Mouse (Mus musculus) kidney, embryonic 14.5 days (tissue): ENCODE data around the gene Glud1. TPM values are rescaled to one million over a fixed set of nuclear protein-coding genes. Genes with fewer than 3 reads are reported as not detected.

Experiments
- ATAC-seq: fragments of 200-750 bp; cut with Nextera tagmentation; 2 replicates; pipeline ENCODE4 v1.8.0; 2017; ENCODE audit warnings: moderate number of reproducible peaks, mild to moderate bottlenecking, moderate TSS enrichment, moderate library complexity; ENCODE audit not compliant: low FRiP score, low TSS enrichment
- H3K27ac ChIP-seq: fragments of 300-500 bp; sonication (generic); 2 replicates; pipeline ENCODE4 v1.5.1; 2014; ENCODE audit warnings: low read depth, mild to moderate bottlenecking, low read length, moderate library complexity, mixed read lengths
- H3K27me3 ChIP-seq: fragments of 300-500 bp; sonication (generic); 2 replicates; pipeline ENCODE4 v1.6.1; 2014; ENCODE audit warnings: mild to moderate bottlenecking, low read length; ENCODE audit not compliant: control insufficient read depth, insufficient read depth
- H3K36me3 ChIP-seq: fragments of 300-500 bp; sonication (generic); 2 replicates; pipeline ENCODE4 v1.6.1; 2014; ENCODE audit warnings: low read length, mixed read lengths; ENCODE audit not compliant: control insufficient read depth, insufficient read depth
- H3K4me1 ChIP-seq: fragments of 300-500 bp; sonication (generic); 2 replicates; pipeline ENCODE4 v1.6.1; 2014; ENCODE audit warnings: low read length, mixed read lengths; ENCODE audit not compliant: control insufficient read depth, insufficient read depth
- H3K4me2 ChIP-seq: fragments of 300-500 bp; sonication (generic); replicated peaks from 2 replicates; pipeline ENCODE4 v1.6.1; 2014; ENCODE audit warnings: low read depth, mild to moderate bottlenecking, low read length
- H3K4me3 ChIP-seq: fragments of 300-500 bp; sonication (generic); 2 replicates; pipeline ENCODE4 v1.5.1; 2014; ENCODE audit warnings: mild to moderate bottlenecking, low read length
- H3K9ac ChIP-seq: fragments of 300-500 bp; sonication (generic); 2 replicates; pipeline ENCODE4 v1.6.1; 2014; ENCODE audit warnings: low read depth, mild to moderate bottlenecking, low read length, moderate library complexity
- H3K9me3 ChIP-seq: fragments of 300-500 bp; sonication (generic); 2 replicates; pipeline ENCODE4 v1.6.1; 2016; ENCODE audit warnings: low read length; ENCODE audit not compliant: control insufficient read depth
- WGBS: fragments of 180-500 bp; shearing (Covaris S2); extraction: QIAGEN DNeasy Blood & Tissue Kit; methylation state at CpG from one replicate; pipeline ENCODE4 v1.1.7; 2014; 5-methylcytosine and 5-hydroxymethylcytosine counted together
- polyA plus RNA-seq: library from polyadenylated mRNA; unstranded; fragments of >200 nt; fragmentation: Nextera tagmentation; extraction: Ambion mirVana; gene quantifications from 2 replicates; pipeline ENCODE4 v1.2.1, GENCODE M21; 2014

The Glud1 gene
- 77.3 and 112 TPM in 2 replicates for polyA plus RNA-seq

DNA sequence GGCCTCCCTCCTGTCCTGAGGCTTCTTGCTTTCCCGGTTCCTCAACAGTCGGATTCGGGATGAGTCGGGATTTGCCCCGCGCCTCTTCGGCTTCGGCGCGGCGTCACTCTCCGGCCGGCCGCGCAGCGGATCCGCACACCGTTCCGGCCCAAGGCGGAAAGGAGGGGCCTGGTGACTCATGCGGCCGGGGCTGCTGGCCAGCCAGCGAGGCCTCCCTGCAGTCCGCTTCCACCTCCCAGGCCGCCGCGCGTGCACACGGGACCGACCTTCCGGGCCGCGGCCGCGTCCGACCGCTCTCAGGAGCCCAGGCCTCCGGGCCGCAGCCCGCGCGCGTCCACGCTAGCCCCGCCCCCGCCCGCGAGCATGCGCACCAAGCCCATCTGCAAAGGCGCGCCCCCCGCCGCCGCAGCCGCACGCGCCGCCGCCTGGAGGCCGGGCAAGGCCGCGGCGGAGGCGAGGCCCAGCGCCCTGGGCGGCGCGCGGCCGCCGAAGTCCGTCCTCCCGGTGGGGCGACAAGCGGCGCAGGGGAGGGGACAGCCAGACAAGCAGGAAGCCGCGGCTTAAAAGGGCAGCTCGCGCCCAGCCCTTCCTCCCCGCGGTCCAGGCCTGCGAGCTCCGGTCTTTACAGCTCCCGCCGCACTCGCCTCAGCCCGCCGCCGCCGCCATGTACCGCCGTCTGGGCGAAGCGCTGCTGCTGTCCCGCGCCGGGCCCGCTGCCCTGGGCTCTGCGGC is at the start of gene Glud1, which contains the start of gene Shld2:
Gene Glud1, plus strand, starts transcription at position 494 of the 732 bp plus-strand sequence.
Gene Shld2, minus strand, starts transcription at position 260 of the 732 bp plus-strand sequence.
- WGBS = 1% methylated on average over 86 of the region's 100 CpGs
- peak; percentile 98 for ATAC-seq
- peak within 1 kb of the TSS; percentile 94 for H3K27ac ChIP-seq
- peak within 1 kb of the TSS; percentile 94 for H3K4me3 ChIP-seq
- peak within 1 kb of the TSS; percentile 71 for H3K4me2 ChIP-seq
- H3K4me1 ChIP-seq = peaks cover 12% of the 10 kb centered on the region; the same call in 1 of the 2 replicates
- peak within 1 kb of the TSS; percentile 92 for H3K9ac ChIP-seq
- H3K9me3 ChIP-seq = no peaks in the 10 kb centered on the region
- no peaks in the 10 kb centered on the region for H3K27me3 ChIP-seq
- H3K36me3 ChIP-seq = no peaks in the 10 kb centered on the region

DNA sequence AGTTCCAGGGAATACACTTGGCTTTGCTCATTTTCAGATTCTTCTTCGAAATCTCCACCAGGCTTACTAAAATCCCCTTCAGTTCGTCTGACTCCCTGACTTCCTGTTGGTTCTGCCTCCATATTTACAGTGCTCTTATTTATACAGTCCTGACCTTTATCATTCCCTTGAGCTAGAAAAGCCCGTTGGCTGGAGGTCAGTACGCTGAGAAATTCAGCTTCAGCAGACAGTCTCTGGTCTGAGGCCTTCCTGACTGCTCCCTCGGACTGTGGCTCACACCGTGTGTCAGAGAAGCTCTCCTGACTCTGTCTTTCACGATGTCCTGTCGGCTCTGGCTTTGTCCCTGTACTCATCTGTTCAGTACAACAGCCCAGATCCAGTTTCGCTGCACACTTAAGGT is 42.5 kb upstream of the Glud1 start:
- Histone ChIP-seq H3K4me2 (no peak overlapping the region), H3K4me1 (no peaks in the 10 kb centered on the region), H3K27me3 (no peaks in the 10 kb centered on the region), H3K36me3 (no peaks in the 10 kb centered on the region), H3K4me3 (no peak overlapping the region), H3K9ac (no peak overlapping the region), H3K9me3 (no peaks in the 10 kb centered on the region), H3K27ac (no peak overlapping the region)
- WGBS = 39% methylated on average over 9 of the region's 9 CpGs
- ATAC-seq = no peak

DNA sequence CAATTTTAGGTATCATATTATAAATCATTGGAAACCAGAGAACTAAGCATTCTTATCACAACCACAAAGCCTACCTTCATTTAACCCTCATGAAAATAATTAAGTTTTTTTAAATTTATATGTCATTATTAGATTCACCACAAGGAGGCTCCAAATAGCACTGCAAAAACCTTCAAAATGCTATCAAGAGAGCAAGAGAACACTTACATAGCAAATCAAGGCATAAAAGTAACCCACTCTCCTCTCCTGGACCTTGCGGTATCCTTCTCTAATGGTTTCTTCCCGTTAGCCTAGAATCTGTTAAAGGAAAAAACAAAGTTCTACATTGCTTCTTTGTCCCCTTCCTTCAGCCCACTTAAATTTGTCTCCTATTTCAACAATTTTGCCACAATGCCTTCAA is 37.2 kb upstream of the Glud1 start:
- H3K27me3 ChIP-seq = no peaks in the 10 kb centered on the region
- whole genome bisulfite sequencing = 61% methylated on average over 2 of the region's 2 CpGs
- no peaks in the 10 kb centered on the region for H3K36me3 ChIP-seq

GRCm38 (mm10) chr14:34274141-34274540 is 36.4 kb upstream of the Glud1 start:
- Histone ChIP-seq H3K9ac (no peak overlapping the region), H3K36me3 (no peaks in the 10 kb centered on the region)
- ATAC-seq = no peak

More for the DNA sequence above, 37.2 kb upstream of the Glud1 start:
- H3K4me3 ChIP-seq = no peak overlapping the region
- H3K4me2 ChIP-seq = no peak overlapping the region
- no peaks in the 10 kb centered on the region for H3K9me3 ChIP-seq
- no peaks in the 10 kb centered on the region for H3K4me1 ChIP-seq
- H3K27ac ChIP-seq = no peak overlapping the region
- H3K9ac ChIP-seq = no peak overlapping the region
- ATAC-seq = no peak

GRCm38 (mm10) chr14:34275225-34275624 is 35.3 kb upstream of the Glud1 start:
- Histone ChIP-seq H3K27me3 (no peaks in the 10 kb centered on the region), H3K4me3 (no peak overlapping the region), H3K4me2 (no peak overlapping the region), H3K9me3 (no peaks in the 10 kb centered on the region), H3K4me1 (no peaks in the 10 kb centered on the region), H3K36me3 (no peaks in the 10 kb centered on the region), H3K9ac (no peak overlapping the region), H3K27ac (no peak overlapping the region)
- no peak for ATAC-seq
- WGBS = 78% methylated on average over 4 of the region's 4 CpGs

More at GRCm38 (mm10) chr14:34274141-34274540, 36.4 kb upstream of the Glud1 start:
- 91% methylated on average over 3 of the region's 3 CpGs for WGBS
- no peaks in the 10 kb centered on the region for H3K4me1 ChIP-seq
- H3K4me3 ChIP-seq = no peak overlapping the region
- no peak overlapping the region for H3K27ac ChIP-seq
- no peaks in the 10 kb centered on the region for H3K9me3 ChIP-seq
- H3K27me3 ChIP-seq = no peaks in the 10 kb centered on the region
- no peak overlapping the region for H3K4me2 ChIP-seq

DNA sequence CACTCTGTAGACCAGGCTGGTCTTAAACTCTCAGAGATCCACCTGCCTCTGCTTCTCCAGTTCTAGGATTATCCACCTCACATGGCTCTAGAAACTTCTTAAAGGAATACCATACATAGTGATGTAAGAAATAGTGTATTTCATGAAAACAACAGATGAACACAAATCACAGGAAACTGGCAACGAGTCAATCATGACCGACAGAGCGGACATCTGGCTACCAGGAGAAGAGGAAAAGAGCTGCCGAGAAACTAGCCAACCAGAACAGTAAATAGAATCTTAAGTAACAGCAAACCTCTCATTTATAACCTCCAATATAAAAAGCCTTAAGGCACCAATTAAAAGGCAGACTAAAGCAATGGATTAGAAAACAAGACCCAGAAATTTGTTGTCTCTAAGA is 30.8 kb upstream of the Glud1 start:
- Histone ChIP-seq H3K4me1 (no peaks in the 10 kb centered on the region), H3K4me3 (no peak overlapping the region), H3K27me3 (no peaks in the 10 kb centered on the region), H3K9me3 (no peaks in the 10 kb centered on the region), H3K9ac (no peak overlapping the region), H3K36me3 (no peaks in the 10 kb centered on the region), H3K4me2 (no peak overlapping the region), H3K27ac (no peak overlapping the region)
- no peak for ATAC-seq
- 62% methylated on average over 4 of the region's 4 CpGs for WGBS

GRCm38 (mm10) chr14:34280798-34281197 is 29.7 kb upstream of the Glud1 start:
- H3K4me3 ChIP-seq = no peak overlapping the region
- no peak overlapping the region for H3K4me2 ChIP-seq
- no peaks in the 10 kb centered on the region for H3K36me3 ChIP-seq
- no peaks in the 10 kb centered on the region for H3K27me3 ChIP-seq
- no peak overlapping the region for H3K27ac ChIP-seq
- no peak overlapping the region for H3K9ac ChIP-seq
- H3K4me1 ChIP-seq = no peaks in the 10 kb centered on the region
- no peaks in the 10 kb centered on the region for H3K9me3 ChIP-seq
- no peak for ATAC-seq
- WGBS = 89% methylated on average over 2 of the region's 2 CpGs

- 91% methylated on average over 5 of the region's 5 CpGs for WGBS
- H3K9me3 ChIP-seq = no peaks in the 10 kb centered on the region
- no peak overlapping the region for H3K4me3 ChIP-seq
- no peaks in the 10 kb centered on the region for H3K36me3 ChIP-seq
- no peak for ATAC-seq
- H3K4me2 ChIP-seq = no peak overlapping the region
- no peak overlapping the region for H3K9ac ChIP-seq
- no peaks in the 10 kb centered on the region for H3K4me1 ChIP-seq
- H3K27me3 ChIP-seq = no peaks in the 10 kb centered on the region
- H3K27ac ChIP-seq = no peak overlapping the region
Observed at GRCm38 (mm10) chr14:34281736-34282269, 28.7 kb upstream of the Glud1 start.

DNA sequence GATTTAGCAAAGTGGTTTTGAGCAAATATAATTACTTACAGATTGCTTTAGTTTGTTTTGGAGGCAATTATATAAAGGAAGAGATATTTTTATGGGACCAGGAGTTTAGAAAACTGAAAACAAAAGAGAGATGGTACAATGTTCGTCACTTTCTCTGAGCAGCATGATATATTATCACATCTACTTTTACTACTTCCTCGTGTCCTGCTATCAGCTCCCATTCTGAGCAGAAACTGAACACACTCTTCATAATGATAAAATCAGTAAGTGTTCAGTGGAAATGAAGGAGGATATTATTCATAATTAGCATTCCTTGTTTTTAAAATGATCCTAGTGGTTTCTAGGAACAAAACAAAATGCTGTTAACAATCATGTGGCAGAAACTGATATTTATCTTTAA is 22.1 kb upstream of the Glud1 start:
- no peaks in the 10 kb centered on the region for H3K36me3 ChIP-seq
- H3K27me3 ChIP-seq = no peaks in the 10 kb centered on the region
- 44% methylated on average over 2 of the region's 2 CpGs for WGBS
- H3K4me2 ChIP-seq = no peak overlapping the region
- H3K9ac ChIP-seq = no peak overlapping the region
- no peak overlapping the region for H3K4me3 ChIP-seq
- ATAC-seq = no peak
- no peak overlapping the region for H3K27ac ChIP-seq
- no peaks in the 10 kb centered on the region for H3K9me3 ChIP-seq
- H3K4me1 ChIP-seq = no peaks in the 10 kb centered on the region
